Mouse (Mus musculus): ENCODE results near the gene Get4.

Get4 gene

DNA sequence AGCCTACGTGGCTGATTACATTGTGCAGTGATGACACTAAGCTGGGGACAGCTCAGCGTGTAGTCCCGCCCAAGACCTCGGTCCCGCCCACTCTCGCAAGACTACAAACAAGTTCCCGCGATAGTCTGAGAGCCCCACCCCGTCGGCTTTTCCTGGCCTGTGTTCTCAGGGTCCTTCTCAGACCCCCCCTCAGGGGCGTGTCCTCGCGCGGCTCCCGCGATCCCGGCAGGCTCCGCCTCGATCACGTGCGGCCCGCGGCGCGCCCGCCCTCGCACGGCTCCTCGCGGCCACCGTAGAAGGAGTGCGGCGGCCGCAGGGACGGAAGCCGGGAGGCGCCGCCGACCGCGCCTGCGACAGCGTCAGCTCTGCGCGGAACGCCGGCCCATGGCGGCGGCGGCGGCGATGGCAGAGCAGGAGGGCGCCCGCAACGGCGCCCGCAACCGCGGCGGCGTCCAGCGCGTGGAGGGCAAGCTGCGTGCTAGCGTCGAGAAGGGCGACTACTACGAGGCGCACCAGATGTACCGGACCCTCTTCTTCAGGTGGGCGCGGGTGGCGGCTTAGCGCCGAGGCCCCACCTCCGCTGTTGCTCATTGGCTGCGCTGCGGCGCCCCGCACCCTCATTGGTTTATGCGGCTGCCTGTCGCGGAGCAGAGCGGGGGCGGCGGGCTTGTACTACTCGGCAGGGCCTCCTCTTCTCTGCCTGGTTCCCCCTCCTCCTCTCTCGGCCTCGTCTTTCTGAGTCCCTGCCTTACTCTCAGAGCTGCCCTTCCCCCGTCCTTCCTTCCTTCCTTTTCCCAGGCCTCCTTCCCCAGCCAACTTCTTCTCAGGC, at the start of gene Get4:
Gene Get4 (plus strand): TSS at position 244 of the 829 bp plus-strand sequence.
- DNase-seq = peak; percentile 99

DNA sequence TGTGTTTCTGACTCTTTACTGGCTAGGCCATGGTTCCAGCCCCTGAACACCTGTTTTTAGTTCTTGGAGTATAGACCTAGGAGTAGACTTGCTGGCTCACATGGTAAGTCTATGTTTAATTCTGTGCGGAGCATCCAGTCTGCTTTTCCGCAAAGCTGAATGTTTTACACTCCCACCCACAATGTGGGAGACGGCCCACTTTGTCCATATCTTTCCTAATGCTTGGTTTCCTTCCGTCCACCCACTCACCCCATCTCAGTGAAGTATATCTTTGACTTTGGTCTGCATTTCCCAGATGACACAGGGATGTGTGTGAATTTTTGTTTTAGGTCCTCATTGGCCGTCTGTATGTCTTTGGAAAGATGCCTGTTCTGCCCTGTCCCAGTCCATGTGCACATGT, 48.8 kb upstream of the Get4 start:
- no peak for DNase-seq

DNA sequence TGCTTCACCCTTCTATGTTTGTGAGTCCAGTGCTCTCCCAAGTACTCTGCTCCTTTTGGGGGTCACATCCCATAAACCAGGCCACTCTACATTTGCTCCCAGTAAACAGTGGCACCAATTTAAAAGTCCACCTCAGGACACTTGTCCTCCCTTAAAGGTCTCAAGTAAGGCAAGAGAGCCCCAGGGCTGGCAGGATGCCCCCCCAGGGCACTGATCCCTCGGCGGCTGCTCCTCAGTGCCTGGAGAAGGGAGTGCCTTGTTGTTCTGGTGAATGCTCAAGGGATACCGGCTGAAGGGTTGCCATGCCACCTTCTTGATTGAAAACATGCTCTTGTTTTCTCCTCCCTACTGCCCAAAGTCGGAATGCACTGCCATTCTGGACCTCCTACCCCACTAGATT, 46.0 kb upstream of the Get4 start:
- DNase-seq = no peak

DNA sequence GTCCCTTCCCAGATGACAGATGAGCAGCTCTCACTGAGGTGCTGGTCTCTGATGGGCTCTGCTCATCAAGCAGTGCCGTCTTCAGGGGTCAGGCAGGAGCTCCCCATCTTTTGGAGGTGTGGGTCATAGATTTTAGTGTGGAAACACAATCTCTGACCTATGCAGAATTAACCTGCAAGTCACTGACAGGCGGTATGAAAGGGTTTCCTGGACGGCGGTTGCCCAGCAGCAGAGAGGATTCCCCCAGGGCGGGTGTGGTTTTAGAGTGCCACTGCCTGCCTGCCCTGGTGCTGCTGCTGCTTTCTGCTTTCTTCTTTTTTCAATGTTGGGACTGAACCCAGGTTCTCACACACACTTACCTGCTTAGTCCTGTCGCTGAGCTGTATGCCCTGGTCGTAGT, 45.6 kb upstream of the Get4 start:
- DNase-seq = no peak

DNA sequence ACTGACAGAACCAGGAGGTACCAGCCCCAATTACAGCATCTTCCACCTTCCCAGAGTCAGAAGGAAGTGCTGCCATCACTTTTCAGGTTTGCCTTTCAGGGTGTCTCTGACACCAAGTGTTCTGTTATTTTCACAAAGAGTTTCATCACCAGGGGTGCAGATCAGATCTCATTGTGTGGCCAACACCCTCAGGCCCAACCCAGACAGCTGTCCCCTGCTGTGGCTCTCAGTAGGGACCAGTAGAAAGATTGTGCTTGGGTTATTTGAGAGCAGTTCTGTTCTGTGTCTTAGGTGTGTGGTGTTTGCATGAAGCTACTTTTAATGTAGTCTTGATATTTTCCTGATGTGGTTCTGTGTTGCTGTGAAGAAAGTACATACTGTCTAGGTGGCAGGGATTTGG, 43.9 kb upstream of the Get4 start:
- DNase-seq = no peak

DNA sequence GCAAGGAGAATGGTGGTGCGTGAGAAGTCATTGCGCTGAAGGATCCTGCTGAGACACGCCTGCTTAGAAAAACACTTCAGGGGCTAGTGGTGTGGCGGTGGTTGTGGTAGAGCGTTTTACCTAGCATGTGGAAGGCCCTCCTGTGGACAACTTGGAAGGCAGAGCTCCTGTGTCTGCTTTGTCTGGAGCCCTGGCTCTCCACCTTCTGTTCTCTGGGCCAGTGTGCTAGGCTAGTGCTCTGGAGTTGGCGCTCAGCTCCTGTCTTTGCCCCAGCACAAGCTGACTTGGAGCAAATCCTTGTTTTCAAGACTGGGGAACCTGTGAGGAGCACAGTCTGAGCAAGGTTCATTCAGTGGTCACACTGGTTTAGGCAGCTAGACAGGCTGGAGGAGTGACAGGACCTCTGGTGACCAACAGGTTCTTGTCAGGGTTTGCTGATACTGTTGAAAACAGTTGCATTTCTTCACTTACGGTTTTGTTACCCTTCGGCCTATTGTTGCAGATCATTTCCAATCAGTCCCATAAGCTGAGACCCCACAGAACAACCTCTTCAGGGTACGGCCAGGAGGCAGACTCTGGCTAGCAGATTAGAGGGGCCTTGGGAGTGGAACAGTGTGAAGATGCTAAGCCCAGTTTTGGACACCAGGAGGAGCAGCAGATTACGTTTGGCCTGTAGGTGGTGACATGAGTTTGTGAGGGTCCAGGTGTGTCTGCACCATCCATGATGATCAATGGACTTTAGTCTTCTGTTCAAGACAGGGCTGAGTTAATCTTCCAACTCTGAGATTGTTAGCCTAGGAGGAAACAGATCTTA, 43.0 kb upstream of the Get4 start:
- DNase-seq = no peak

DNA sequence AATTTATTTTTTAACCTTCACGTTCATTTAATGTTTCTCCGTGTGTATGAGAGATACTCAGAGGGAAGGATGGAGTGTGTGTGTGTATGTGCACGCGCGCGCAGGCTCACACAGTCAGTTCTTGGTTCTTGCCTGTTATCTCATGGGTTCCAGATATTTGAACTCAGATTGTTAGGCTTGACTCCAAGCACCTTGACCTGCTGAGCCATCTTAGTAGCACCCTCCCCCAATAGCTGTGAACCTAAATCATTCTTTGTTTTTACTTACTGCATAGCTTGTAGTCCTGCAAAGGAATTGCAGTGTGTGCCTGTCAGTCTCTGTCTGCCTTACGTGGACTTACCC, 42.5 kb upstream of the Get4 start:
- no peak for DNase-seq

DNA sequence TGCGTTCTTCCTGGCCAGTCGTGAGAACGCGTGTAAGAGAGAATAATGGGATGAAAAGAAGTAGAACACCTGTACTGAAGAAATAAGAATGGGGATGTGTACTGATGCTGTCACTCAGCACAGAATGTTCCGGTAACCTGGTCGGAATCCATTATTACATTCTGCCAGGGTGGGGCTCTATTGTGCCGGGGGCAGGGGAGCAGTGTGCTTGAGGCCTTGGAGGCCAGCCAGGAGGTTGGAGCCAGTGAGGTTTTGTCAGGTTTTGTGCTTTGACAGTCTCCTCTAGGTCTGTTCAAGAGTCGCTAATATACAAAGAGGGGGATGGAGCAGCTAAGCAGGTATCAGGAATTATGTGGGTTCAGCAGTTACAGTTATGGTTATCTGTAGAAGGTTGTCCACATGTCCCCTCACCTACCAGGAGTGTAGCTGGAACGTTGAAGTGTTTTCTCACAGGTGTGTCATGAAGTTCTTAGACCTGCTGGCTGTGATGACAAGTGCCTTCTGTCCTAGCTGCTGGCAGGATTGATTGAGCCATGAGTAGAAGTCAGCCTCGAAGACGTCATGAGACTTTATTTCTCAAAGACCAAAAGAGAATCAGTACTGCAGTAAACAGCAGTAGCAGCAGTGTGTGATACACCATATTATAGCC, 40.3 kb upstream of the Get4 start:
- no peak for DNase-seq

DNA sequence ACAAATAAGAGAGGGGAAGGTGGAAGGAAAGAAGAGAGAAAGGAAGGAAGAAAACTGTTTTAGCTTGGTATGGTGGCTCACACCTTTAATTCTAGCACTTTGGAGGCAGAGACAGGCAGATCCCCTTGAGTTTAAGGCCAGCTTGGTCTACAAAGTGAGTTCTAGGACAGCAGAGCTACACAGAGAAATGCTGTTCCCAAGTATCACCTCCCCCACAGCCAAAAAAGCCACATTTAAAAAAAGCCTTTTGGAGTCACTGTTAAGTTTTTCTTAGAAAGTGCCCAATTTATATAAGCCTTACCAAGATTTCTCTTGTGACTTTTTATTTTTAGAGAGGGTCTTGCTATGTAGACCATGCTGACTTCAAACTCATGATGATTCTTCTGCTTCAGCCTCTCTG, 37.8 kb upstream of the Get4 start:
- no peak for DNase-seq

DNA sequence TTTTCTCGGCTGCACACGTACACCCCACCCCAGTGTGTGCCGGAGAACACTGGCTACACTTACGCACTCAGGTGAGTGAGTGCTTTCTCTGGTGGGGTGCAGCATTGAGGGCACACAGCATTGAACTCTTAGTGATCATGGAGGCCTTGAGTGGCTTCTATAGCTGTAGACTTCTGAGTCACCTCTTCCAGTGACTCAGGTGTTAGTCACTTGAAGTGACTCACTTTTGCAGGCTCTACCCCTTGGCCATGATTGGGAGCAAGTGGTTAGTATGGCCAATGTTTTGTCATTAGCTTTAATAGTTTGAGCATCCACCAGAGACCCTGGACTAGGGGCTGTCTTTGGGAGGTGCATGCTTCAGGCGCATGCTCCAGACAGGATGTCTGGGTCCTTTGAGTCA, 36.9 kb upstream of the Get4 start:
- DNase-seq = no peak

DNA sequence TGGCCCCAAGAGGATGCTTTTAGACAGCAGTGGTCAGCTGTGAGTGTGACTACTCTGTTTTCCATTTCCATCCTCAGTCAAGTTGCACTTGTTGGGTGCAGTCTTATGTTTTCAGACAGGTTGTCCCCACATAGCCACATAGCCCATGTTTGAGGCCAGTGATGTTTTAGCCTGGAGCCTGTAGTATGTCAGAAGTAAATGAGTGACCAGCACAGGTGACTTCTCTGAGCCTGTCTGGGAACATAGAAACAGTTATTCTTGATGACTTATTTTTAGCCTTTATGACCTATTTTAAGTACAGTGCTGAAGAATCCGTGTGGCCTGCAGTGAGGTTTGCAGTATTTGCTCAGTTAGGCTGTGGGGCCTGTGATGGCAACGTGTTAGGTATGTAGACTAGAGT, 36.0 kb upstream of the Get4 start:
- no peak for DNase-seq

DNA sequence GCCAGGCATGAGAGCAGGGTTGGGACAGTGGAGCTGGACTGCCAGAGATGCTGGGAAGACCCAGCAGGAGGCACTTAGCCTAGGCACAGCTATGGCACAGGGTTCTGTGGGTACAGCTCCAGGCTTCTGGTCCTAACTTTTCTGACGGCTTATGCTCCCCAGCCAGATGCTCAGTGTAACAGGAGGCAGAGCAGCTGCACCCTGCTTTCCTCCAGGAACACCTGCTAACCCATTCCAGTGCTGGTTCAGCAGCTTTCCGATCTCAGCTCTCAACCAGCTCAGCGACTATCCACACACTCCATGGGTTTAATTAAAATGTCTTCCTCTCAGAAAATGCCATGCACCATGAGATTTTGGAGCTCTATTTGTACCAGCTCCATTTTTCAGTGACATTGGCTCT, 35.4 kb upstream of the Get4 start:
- DNase-seq = no peak

DNA sequence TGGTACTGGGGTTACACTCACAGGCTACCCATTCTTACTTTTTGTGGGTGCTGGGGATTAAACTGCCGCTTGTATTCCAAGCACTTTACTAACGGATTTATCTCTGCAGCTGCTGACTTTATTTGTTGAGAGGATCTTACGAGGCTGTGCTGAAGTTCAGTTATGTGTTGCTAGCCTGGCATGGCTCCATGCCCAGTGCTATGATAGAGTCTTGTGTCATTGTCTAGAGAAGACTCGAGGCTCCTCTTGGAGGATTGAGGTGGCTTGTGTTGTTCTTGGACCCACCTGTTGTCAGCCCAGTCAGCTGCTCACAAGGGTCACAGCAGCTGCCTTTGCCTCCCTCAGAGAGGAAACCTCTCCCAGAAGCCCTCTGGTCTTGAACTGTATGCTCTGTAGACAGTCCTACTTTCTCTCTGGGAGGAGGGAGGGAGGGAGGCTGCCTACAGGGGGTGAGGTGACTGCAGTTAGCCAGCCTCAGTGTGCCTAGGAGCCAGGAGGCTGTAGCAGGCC, 32.1 kb upstream of the Get4 start:
- no peak for DNase-seq

DNA sequence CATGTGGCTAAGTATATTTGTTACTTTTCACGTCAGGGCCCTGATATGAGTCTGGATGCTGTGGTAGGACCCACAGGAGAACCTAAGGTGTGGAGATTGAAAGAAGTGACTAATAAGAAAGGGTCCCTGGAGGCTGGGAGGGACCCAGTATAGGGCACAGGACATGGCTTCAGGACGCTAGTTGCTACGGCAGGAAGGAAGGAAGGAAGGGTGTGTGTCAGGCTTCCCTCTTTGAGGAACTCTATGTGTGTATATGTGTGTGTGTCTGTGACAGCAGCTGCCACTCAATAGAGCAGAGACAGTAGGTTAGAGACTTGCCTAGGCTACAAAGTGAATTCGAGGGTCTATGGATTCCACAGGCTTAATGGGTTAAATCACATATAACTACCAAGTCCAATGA, 31.5 kb upstream of the Get4 start:
- DNase-seq = no peak

DNA sequence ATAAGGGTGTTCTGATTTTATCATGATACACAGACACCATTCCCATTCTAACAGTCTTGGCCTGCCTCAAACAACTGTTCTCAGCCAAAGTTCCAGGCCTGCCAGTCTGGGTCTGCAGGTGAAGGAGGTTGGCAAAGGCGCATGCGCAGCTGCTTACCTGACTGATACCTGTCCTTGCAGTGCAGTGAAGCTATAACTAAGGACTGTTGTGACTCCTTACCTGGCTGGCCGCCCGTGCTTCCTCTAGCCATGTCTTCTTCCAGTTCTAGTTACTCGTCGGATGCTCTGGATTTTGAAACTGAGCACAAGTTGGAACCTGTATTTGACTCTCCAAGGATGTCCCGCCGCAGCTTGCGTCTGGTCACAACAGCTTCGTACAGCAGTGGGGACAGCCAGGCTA, 28.8 kb upstream of the Get4 start:
- DNase-seq = no peak

DNA sequence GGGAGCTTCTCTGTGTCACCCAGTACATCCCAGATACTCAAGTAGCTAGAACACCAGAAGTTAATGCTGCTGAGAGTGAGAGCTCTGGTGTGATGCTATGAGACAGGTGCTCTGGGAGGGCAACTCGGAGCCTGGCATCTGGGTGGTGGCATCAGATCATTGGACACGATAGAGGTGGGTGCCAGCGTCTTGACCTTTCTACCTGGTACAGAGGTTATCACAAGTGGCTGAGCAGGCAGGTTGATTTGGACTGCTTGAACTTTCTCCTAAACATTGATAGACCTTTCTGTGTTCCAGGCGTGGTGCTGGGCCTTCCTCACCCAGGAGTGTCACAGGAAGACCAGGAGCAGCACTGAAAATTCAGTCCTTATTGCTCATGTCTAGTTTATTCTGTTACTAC, 24.9 kb upstream of the Get4 start:
- no peak for DNase-seq

DNA sequence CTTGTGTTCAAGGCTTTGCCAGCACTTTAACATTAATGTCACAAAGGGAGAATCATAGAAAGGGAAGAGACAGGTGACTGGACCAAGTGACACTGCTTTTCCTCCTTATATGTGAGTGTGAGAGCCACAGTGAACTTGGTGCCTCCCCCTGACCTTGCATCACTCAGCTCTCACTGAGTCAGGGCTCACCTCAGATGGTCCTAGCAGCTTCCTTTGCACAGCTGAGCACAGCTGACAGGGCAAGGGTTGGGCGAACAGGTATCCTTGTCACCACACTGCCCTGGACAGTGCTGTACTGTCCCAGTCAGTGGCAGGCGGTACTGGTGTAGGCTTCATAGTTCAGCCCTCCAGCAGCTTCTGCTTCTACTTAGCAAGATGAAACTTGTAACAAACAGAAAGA, 24.5 kb upstream of the Get4 start:
- no peak for DNase-seq

DNA sequence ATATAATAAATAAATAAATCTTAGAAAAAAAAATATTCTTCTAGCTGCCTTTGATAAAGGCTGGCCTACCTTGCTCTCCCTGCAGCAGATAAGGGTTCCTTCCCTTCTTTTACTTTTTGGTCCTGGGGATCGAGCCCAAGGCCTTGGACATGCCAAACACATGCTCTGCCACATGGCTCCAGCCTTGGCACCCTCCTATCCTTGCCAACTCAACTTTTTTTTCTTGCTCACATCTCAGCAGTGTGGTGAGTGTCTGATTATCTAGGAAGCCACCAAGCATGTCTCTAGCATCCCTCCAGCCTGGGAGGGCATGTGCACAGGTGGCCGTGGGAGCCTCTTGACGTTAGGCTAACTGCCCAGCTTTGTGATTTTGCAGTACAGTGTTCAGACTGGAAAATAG, 23.8 kb upstream of the Get4 start:
- DNase-seq = no peak

DNA sequence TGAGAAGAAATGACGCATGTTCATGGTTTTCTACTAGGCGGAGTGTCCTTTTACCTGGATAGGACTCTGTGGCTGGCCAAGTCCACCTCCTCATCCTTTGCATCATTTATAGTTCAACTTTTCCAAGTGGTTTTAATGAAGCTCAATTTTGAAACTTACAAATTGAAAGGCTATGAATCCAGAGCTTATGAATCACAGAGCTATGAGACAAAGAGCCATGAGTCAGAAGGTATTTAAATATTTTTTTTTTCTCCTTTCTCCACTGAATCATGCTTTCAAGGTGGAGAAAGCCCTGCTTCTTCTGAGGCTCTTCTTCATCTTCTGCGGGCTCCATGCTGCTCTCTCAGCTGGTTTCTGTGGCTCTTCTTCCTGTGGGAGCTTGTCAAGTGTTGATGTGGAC, 22.4 kb upstream of the Get4 start:
- DNase-seq = no peak

DNA sequence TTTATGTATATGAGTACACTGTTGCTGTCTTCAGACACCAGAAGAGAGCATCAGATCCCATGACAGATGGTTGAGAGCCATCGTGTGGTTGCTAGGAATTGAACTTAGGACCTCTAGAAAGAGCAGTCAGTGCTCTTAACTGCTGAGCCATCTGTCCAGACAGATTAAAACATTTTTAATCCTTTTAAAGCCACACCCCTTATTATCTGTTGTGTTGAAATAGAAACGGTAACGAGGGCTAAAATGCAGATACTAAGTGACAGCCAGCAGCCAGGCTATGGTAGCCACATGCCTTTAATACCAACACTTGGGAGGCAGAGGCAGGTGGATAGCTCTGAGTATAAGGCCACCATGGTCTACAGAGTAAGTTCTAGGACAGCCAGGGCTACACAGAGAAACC, 20.0 kb upstream of the Get4 start:
- DNase-seq = no peak

DNA sequence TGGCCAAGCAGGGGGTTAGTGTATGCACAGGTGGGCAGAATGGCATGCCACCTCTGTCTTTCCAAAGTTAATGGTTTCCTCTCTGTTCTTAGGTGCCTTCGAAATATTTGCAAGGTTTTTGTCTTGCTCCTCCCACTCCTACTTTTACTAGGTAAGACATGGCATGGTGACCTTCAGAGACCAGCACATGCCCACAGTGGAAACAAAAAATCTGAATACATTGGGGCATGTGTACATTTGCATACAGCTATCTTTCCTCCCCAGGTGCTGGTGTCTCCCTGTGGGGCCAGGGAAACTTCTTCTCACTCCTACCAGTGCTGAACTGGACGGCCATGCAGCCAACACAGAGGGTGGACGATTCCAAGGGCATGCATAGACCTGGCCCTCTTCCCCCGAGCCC, 17.7 kb upstream of the Get4 start:
- no peak for DNase-seq

DNA sequence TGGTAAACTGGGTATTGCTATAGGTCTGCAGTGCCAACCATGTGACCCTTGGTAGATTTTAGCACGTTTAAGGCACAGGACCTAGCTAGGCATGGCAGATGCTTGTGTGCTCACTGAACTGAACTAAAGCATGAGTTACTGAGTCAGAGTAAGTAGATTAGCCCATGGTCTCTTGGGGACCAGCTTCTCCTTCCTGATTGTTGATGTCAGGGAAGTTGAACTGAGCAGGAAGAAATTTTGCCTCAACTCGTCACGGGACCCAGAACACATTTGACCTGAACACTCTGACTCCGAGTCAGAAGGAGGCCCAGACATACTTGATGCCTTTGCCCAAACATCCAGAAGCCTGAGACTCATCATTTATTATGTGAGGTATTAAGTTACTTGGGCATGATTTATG, 14.7 kb upstream of the Get4 start:
- DNase-seq = no peak

DNA sequence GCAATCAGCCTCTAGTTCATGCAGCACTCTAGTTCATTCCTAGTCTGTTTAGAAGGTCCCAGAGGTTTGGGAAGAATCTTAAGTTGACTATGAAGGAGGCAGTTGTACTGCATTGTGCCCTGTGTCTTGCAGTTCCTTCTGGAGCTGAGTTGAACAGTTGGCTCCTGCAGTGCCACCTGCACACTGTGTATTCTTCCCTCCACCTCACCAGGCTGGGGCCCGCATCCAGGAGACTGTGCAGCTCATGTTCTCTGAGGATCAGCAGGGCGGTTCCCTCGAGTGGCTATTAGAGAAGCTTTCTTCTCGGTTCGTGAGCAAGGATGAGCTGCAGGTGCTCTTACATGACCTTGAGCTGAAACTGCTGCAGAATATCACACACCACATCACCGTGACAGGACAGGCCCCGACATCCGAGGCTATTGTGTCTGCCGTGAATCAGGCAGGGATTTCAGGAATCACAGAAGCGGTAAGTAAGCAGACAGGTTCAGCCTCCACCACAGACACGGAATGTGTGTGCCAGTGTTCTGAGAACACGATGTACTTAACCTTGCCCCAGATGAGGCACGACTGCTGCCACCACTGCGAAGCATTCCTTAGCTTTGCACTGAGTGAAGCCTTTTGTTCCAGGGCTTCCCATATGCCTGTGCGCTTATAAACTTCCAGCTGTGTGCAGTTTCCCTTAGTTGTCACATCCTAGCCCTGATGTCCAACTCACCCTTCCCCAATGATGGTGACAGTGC, 10.9 kb upstream of the Get4 start:
- no peak for DNase-seq
